Mouse (Mus musculus) layer of hippocampus, postnatal 25 days (tissue): ENCODE measurements at regions not wholly inside any gene's neighbourhood (a gene's known extent, or its start where the extent isn't known, plus 50 kb on each side); places are given as distances from the start of the nearest gene placed in this dataset.

Source experiments
- DNase-seq, 2 experiments: peaks; one replicate each; pipeline ENCODE4 v3.0.0; 2022; ENCODE audit warnings: mixed read lengths in 2 of 2, low spot score in 1 of 2; ENCODE audit errors: extremely low spot score in 1 of 2

DNA sequence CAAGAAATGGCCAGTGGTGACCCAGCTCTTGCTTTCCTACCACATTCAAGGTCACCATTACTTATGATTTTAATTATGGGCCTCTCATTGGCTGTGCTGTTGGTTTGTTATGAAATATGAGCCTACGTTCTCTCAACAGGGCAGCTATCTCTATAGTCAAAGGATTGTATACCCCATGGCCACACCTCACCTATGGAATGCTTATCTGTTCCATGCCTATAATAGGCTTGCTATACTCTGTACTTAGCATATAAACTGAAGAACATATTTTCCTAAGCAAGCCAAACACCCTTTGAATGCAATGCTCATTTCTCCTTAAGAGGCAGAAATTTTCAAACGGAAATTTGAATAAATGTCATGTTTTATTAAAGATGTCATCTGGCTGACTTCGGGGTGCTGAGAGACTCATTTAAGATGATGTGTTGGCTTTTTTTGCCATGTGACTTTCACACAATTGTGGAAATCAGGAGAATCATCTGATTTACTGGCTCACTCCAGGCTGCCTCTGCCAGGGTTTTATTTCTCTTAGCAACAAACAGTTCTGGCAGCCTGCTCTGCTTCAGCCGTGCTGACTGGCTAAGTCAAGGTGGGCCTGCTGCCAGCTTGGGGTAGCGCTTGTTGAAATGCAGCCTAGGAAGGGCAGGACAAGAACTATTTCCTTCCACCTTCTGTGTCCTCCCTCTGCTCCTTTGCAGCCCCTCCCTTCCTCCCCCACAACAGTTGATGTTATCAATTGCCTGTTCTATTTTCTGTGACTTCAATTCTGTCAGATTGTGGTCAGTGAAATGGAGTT, 102.0 kb upstream of the Nampt start:
- peak; percentile 71 to 81 for DNase-seq

DNA sequence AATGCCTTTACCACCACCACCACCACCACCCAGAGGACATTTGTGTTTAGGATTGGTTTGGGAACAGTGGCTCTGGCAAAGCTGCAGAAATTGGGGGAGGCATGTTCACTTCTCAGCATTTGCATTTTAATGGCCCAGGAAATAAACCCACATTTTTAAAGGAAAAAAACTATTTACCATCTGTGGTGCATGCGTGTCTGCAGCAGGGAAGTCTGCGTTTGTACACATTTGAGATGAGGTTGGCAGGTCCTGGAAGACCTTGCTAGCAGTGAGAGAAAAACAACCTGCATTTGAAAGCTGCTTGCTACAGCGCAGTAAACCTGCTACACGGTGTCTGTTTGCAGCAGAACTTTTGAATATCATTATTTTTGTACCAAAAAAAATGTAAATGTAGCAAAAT, 100.1 kb upstream of the Nampt start:
- DNase-seq, result no peak

DNA sequence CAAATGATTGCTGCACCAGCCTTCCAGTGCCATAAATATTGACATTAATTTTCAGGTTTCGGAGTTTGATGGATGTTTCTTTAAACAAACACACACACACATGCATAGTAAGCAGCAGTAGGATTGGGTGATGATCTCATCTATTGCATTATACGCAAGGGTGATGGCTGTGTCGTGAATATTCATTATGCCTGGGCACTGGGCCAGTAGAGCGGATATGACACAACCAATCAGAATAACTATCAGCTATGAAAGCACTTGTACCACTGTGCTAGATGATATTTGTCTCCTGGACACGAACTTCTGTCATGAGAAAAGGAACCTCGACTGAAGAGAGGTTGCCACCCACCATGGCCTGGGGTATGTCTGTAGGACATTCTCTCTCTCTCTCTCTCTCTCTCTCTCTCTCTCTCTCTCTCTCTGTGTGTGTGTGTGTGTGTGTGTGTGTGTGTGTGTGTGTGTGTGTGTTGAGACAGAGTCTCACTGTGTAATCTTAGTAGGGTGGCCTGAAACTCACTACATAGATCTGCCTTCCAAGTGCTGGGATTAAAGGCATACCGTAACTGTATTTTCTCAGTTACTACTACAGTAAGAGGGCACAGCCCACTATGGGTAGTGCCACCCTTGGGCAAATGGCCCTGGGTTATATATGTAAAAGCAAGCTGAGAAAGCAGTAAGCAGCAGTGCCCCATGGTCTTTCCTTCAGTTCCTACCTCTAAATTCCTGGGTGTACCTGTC, 94.7 kb upstream of the Nampt start:
- DNase-seq, result no peak

DNA sequence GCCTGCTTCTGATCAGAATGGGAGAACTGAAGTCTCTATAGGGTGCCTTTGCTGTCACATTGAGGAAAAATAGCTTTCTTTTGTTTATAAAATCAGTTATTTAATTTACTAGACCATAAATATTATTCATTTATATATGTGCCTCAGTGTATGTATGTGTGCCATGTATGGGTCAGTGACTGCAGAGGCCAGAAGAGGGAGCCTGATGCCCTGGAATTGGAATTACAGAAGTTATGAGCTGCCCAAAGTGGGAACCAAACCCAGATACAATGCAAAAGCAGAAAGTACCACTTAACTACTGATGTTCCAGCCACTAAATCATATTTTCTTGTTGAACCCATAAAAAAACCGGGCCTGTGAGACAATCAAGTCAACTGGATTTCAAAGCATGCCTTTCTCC, 91.8 kb upstream of the Nampt start:
- DNase-seq, result no peak

DNA sequence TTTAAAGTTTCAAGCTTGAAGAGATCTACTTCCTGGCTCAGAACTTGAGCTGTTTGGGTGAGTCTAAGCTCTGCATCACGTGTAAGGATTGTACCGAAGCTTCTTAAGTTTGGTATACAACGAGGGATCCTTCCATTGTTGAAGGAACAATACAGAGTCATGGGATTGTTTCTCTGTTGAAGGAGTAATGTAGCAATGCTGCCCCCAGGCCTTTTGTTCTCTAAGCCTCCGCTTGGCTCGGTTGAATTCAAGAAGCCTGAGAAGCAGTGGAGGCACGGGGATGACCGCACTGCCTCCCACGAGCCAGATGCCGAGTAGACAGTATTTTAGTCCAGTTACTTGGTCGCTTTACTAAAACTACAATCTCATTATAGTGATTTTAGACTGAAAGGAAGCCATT, 90.9 kb upstream of the Nampt start:
- DNase-seq, result no peak

DNA sequence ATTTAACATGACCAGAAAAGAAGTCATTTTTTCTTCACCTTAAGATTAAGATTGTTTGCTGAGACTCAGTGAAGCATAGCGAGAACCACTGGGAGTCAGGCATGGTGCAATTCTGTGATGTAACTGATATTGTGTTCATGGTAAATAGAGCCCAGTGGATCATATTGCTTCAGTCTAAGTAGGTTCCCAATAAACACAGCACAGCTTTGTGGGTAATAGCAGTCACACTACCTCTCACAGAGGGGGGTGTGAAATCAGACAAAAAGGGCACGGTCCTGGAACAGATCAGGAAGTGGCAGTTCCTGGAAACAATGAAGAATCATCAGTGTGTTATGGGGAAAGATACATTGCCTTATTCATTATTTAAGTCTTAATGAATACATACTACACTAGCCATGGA, 84.1 kb upstream of the Nampt start:
- no peak for DNase-seq

DNA sequence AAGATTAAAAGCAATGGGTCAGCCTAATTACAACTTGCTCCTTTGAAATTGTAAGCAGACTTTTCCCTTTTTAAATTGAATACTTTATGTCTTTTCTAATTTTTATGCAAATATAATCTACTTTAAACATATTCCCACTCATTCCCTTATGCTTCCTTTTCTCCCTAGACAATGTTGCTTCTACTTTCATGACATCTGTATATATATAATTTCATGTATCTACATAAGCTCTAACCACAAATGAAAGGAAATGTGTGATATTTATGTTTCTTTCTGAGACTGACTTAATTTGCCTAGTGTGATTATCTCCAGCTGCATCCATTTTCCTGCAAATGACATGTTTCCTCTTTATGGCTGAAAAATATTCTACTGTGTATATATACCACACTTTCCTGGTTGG, 77.9 kb upstream of the Nampt start:
- DNase-seq, result no peak

DNA sequence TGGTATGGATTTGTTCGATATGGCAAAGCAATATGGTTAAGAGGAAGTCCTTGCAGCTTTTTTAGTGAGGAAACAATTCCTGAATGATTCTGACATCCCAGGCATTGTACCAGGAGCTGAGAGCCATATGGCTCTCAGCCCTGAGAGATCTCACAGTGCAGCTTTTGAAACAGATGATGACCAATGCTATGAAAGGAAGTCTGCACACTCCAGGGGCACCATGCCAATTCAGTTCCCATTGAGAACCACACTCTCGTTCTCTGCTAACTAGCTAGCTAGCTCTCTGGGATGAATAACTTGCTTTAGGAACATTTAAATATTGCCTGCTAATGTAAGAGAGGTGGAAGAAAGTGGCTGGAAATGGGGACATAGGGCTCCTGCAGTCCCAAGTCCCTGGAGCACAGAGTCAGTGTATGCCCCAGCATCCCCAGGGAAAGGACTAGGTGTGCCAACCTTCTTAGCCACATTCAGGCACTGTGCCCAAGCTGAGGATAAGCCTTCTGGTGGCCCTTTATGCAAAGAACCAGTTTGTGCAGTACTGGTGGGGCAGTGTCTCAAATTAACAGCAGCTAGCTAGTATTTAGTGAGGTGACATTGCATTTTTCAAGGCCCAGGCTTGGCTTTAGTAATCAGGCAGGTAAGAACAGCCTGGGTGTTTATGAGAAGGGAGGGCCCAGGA, 61.8 kb upstream of the Nampt start:
- DNase-seq, result peak in 1 of 2 experiments; percentile 55

DNA sequence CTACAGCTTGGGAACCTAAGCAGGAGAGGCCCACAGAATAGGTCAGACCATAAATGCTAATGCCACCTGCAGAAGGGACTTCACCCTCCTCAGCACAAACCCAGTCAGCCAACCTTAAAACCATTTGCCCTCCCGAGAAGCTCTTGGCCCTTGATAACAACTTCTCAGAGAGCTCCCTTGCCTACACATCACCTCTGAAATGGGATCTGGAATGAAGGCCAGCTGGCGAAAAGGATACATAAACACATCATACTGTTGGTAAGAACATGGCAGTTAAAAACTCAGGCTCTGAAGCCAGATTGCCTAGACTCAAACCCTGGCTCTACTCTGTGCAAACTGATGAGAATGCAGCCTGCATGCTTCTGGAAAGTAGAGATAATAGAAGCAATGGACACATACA, 61.2 kb upstream of the Nampt start:
- no peak for DNase-seq

DNA sequence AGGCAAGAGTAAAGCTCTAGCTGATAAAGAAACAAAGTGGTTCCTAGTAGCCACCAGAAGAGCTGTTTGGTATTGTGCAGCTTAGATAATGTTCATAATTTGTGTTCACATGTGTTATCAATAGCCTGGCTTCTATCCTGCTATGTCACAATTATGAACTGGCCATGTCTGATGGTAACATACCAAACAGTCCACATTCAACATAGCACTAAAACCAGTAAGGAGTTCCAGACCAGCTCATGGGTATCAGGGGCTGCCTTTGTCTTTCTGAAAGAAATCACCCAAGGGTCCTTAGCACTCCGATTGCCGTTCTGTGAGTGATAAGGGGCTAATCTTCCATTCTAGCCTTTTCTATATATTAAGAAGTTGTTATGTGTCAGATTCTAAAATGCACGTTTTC, 58.7 kb upstream of the Nampt start:
- DNase-seq, result no peak

DNA sequence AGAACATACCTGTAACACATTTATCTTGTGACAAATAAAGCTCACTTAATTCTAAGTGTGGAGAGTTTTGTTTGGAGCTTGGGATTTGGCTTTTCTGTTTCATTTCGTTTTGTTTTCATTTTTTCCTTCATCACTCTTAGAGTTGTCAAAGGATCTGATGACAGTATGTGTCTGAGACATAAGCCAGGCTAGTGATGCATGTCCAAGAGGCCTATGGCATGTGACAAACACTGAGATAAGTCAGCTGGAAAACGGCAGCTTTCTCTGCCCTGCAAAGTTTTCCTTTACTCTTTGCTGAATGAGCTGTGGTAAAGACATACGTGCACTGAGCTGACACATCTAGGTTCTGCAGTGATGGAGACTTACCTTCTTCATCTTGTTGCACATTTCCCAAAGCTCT, 58.3 kb upstream of the Nampt start:
- DNase-seq, result no peak

DNA sequence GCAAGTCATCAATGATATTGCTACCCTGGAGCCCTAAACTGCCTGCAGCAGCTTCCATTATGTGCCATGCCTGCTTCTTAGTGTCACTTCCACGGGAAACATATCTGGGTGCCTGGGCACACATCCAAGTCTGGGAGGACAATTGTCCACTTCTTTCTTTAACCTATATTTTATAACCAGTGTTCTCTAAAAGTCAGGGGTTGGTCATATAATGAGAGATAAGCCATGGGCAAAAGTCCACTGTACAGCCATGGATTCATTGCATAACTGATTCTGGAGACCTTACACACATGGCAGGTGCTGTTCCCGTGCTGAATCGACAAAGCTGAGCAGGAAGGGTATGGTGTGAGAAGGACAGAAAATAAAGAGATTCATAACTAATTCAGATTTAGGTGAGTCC, 55.1 kb upstream of the Nampt start:
- no peak for DNase-seq

DNA sequence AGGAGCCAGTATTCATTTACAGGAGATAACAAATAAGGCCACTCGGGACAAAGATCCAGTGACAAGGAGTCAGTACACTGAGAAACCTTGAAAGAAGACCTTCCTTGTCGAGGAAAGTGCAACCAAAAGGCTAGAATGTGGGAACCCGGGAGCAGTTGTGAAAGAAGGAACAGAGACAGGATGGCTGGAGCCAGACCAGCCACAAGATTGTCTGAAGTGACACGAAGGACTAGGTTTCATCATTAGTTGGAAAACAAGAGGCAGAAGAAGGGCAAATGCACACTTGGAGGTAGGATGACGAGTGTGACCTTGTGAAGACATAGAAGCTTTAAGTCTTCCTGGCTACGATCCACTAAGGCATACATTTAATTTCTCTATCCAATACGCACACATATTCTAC, 54.6 kb upstream of the Nampt start:
- DNase-seq, result no peak

DNA sequence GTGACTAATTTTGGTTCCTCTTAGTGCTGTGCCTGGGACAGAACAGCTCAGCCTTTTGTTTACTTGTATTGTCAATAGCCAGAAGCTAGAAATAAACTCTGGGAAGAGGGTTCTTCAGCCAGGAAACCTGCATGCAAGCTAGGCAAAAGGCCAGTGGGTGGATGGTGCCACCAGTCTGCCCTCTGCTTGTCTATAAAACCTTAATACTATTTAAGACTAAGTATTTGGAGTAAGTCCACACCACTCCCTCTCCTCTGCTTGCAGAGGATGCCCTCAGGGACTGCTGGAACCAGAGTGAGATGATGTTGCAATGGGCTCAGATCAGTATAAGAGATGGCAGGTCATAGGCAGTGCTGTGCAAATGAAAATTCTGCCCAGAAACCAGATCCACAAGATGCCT, 53.5 kb upstream of the Nampt start:
- no peak for DNase-seq

DNA sequence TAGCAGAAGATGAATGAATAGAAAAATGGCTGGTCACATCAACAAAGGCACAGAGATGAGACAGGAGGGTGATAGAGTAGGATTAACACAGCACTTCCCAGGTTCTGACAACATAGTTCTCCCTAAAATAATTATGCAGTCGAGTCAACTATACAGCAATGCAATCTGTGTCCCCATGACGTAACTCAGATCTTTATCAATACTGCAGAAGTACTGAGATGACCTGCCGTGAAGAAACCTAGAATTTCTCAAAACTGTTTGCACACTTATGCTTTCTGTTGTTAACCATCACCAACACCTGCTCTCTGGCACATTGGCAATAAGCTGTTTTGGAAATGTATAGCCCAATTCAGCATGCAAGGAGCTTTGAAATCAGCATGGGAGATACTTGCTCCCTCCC, 52.8 kb upstream of the Nampt start:
- DNase-seq, result no peak

DNA sequence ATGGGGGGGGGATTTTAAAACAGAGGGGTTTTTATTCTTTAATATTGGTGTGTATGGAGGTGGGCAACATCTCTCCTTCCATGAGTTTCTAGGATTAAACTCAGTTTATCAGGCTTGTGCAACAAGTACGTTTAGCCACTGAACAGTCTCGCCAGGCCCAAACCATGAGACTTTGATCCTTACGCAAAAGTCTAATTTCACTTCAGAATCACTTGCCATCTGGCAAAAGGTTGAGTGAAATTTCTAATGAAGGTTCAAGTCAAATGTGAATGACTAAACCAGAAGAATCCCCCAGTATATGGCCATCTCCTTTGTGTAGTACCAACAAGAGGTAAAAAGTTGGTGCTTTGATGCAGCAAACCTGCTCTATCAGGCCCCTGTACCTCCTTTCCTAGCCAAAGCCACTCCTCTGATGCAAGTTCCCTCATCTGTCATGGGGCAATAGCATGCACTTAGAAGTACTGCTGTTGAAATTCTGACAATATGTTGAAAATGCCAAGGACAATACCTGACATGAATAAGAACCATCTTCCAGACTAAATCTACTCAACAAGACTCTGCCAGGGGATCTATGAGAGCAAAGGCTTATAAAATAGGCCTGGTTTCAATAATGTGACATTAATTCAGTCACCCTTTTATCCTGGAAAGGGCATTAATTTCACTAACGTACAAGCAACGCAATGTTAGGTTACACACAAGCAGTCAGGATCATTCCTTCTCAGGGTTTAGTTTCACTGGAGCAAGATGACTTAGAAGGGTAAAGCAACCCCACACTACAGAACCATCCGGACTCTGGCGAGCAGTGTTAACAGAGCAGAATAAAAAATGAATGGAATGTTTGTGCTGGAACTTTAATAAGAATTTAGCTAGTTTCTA, 51.9 kb upstream of the Nampt start:
- DNase-seq, result no peak

DNA sequence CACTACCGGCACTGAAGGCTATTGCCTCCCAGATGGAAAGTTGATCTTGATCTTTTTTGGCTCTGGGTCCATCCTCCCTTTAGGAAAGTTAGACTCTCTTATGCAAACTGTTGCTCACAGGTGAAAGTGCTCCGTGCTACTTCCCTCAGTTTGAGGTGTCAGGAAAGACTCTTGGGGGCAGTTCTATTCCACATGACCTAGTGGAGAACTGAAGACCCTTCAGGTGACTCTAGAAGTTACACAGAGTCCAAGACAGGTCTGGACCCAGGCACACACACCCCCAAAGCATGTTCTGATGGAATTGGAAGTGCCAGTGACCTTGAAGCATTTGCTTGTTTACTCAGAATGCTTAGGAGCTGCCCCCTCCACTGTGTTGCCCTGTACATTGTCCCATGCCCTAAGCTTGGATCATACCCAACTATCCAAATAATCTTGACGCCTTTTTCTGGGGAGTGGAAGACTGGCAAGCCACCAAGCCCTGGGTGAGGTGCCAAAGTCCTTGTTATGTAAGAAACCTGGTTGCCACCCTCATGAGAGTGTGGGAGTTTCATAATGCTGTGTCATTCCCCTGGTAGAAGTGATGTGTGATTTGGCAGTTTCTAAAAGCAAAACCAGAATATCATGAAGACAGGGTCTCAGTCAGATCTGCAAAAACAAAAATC, 51.1 kb upstream of the Nampt start:
- DNase-seq, result peak in 1 of 2 experiments; percentile 15

DNA sequence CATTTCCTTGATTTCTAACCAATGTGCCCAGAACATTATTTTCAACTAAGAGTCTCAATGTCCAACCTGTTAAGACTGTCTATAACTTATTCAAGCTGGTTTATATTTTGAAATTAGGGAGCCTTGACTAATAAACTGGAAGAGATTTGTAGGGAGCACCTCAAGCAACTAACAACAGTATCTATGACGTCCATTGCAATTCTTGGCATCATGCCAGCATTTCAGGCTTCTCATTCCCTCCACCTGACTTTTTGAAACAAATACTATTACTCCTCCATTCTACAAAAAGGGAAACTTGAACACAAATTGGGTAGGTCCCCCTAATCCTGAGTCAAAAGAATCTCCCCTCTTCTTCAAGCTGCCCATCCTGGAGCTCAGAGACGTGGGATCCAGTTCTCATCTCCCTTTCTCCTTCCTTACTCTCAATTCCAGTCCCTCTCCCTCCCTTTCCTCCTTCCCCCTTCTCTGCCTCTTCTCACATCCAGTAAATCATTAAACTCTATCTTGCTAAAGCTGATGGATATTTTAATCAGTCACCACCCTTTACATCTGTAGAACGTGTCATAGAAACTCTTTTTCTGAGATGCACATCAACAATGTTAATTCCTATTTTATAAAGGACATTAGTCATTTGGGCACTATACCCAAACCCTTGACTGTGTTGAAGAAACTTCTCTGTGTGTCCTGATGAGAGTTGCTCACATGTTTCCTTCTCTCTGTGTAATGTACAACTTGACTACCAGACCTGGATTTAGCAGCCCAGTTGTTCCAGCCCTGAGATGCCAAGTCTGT, 50.4 kb upstream of the Nampt start:
- no peak for DNase-seq
